In the genomic region with DNA sequence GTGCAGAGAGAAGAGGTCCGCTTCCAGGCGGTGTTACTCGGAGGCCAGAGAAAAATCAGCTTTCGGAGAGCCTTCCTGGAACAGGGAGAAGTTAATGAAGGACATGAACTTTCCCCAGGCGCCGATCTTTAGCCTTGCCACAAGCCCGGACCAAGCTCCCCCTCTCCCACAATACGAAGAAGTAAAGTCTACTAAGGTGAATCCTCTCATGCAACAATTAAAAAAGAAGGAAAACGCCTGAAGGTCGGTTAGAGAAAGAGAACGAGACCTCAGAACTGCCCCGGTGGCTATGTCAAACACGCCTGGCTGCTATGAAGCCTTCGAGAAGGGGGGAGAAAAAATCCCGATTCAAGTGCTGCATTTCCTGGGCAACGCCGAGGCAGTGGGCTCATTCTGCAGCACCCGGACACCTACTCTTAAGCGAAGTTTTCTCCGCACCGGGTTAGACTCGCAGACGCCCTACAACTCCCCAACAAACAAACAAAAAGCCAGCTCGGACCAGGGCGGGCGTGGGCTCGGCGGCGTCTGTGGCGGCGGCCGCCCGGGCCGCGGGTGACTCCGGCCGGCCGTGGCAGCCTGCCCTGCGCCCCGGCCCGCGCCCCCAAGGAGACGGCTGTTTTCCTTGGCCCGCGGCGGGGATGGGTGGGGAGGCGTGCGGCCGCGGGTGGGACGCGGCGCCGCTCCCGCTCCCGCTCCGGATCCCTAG, we compare ENCODE assay signal across 7 mouse cellular contexts. TPM values are rescaled to one million over a fixed set of nuclear protein-coding genes. Genes with fewer than 3 reads are reported as not detected.
DNase-seq lines count a peak whose midpoint lies in the region; ATAC-seq and TF ChIP-seq lines count a peak whose summit lies in the region.

No protein-coding gene starts in this region.

- intact Hi-C loops in heart, postnatal 10 days (cut with DNase I): loop anchor here (1.0 to 5.0 kb wide), 4 partner anchors 69 to 235 kb away; no protein-coding TSS in a partner anchor

- H3K79me3 ChIP-seq in C2C12 (ENCODE audit: low read depth): peaks cover 51% of the 10 kb centered on the region

- peaks cover 16% of the 10 kb centered on the region for H3K4me1 ChIP-seq in embryonic facial prominence, embryonic 14.5 days (ENCODE audit: control insufficient read depth, insufficient read depth, low read length)
- H3K4me1 ChIP-seq in limb, embryonic 10.5 days: peaks cover 33% of the 10 kb centered on the region
- peaks cover 25% of the 10 kb centered on the region for H3K4me1 ChIP-seq in midbrain, embryonic 15.5 days
- peaks cover 24% of the 10 kb centered on the region for H3K4me1 ChIP-seq in stomach, embryonic 16.5 days (ENCODE audit: control insufficient read depth, insufficient read depth, low read length)

- peak overlapping the region; percentile 69 for H3K4me3 ChIP-seq in C2C12 (ENCODE audit: insufficient read depth, poor library complexity, severe bottlenecking)
- peak overlapping the region; percentile 87 for H3K4me3 ChIP-seq in embryonic facial prominence, embryonic 14.5 days (ENCODE audit: low read depth, low read length)
- peak overlapping the region; percentile 83 for H3K4me3 ChIP-seq in limb, embryonic 10.5 days
- H3K4me3 ChIP-seq in midbrain, embryonic 15.5 days: peak overlapping the region; percentile 98
- H3K4me3 ChIP-seq in stomach, embryonic 16.5 days (replicated peaks; ENCODE audit: low read length): peak overlapping the region; percentile 92

- H3K79me2 ChIP-seq in C2C12 (ENCODE audit: control insufficient read depth, insufficient read depth): peaks cover 57% of the 10 kb centered on the region

- ATAC-seq in embryonic facial prominence, embryonic 14.5 days (ENCODE audit: low read depth): peak; percentile 1; the same call in 1 of the 2 replicates
- ATAC-seq in midbrain, embryonic 15.5 days (replicated peaks): no peak
- ATAC-seq in stomach, embryonic 16.5 days (ENCODE audit: insufficient read depth, low FRiP score): 0 out of 2 replicates have a peak, but pooled peaks have one; percentile 0

- H3K27ac ChIP-seq in embryonic facial prominence, embryonic 14.5 days (replicated peaks; ENCODE audit: low read depth, low read length): peak overlapping the region; percentile 99
- H3K27ac ChIP-seq in limb, embryonic 10.5 days: peak overlapping the region; percentile 99
- peak overlapping the region; percentile 99 for H3K27ac ChIP-seq in midbrain, embryonic 15.5 days
- peak overlapping the region; percentile 99 for H3K27ac ChIP-seq in stomach, embryonic 16.5 days (ENCODE audit: low read length)

- 0% methylated on average over 25 of the region's 57 CpGs for WGBS in embryonic facial prominence, embryonic 14.5 days
- under 1% methylated on average over 51 of the region's 57 CpGs for WGBS in limb, embryonic 10.5 days
- under 1% methylated on average over 55 of the region's 57 CpGs for WGBS in midbrain, embryonic 15.5 days
- under 1% methylated on average over 52 of the region's 57 CpGs for WGBS in stomach, embryonic 16.5 days

- H3K36me3 ChIP-seq in C2C12 (ENCODE audit: control insufficient read depth, insufficient read depth): peaks cover 11% of the 10 kb centered on the region
- no peaks in the 10 kb centered on the region for H3K36me3 ChIP-seq in embryonic facial prominence, embryonic 14.5 days (ENCODE audit: control insufficient read depth, insufficient read depth, low read length)
- H3K36me3 ChIP-seq in limb, embryonic 10.5 days: no peaks in the 10 kb centered on the region
- no peaks in the 10 kb centered on the region for H3K36me3 ChIP-seq in midbrain, embryonic 15.5 days (replicated peaks)
- H3K36me3 ChIP-seq in stomach, embryonic 16.5 days (ENCODE audit: control insufficient read depth, insufficient read depth, low read length): no peaks in the 10 kb centered on the region

- peak overlapping the region; percentile 87 for H3K4me2 ChIP-seq in embryonic facial prominence, embryonic 14.5 days (ENCODE audit: low read depth, low read length)
- H3K4me2 ChIP-seq in midbrain, embryonic 15.5 days: peak overlapping the region; percentile 82
- H3K4me2 ChIP-seq in stomach, embryonic 16.5 days (ENCODE audit: low read depth, low read length): peak overlapping the region; percentile 93

- peak overlapping the region; percentile 98 for H3K9ac ChIP-seq in embryonic facial prominence, embryonic 14.5 days (ENCODE audit: low read depth, low read length)
- peak overlapping the region; percentile 100 for H3K9ac ChIP-seq in midbrain, embryonic 15.5 days
- H3K9ac ChIP-seq in stomach, embryonic 16.5 days (ENCODE audit: low read length): peak overlapping the region; percentile 93

- no peaks in the 10 kb centered on the region for H3K27me3 ChIP-seq in C2C12 (ENCODE audit: control insufficient read depth, insufficient read depth, insufficient read length)
- no peaks in the 10 kb centered on the region for H3K27me3 ChIP-seq in embryonic facial prominence, embryonic 14.5 days (replicated peaks; ENCODE audit: control insufficient read depth, insufficient read depth, low read length)
- no peaks in the 10 kb centered on the region for H3K27me3 ChIP-seq in limb, embryonic 10.5 days (ENCODE audit: low read depth, poor library complexity, severe bottlenecking)
- H3K27me3 ChIP-seq in midbrain, embryonic 15.5 days (replicated peaks): no peaks in the 10 kb centered on the region
- H3K27me3 ChIP-seq in stomach, embryonic 16.5 days (ENCODE audit: control insufficient read depth, insufficient read depth, low read length): no peaks in the 10 kb centered on the region

- TF ChIP-seq CTCF in C2C12 (IDR thresholded peaks at IDR 0.05; ENCODE audit: control insufficient read depth, insufficient read depth, insufficient read length): no peak

- no peaks in the 10 kb centered on the region for H3K9me3 ChIP-seq in embryonic facial prominence, embryonic 14.5 days (ENCODE audit: control insufficient read depth, low read length)
- H3K9me3 ChIP-seq in limb, embryonic 10.5 days (replicated peaks): no peaks in the 10 kb centered on the region
- no peaks in the 10 kb centered on the region for H3K9me3 ChIP-seq in midbrain, embryonic 15.5 days
- no peaks in the 10 kb centered on the region for H3K9me3 ChIP-seq in stomach, embryonic 16.5 days (replicated peaks; ENCODE audit: control insufficient read depth, low read length)

- peak; percentile 52 for DNase-seq in Muller cell, postnatal 12 days (ENCODE audit: inconsistent ontology term)
- peak; percentile 56 for DNase-seq in embryonic facial prominence, embryonic 14.5 days (ENCODE audit: low spot score)
- DNase-seq in heart, postnatal 10 days: peak; percentile 57 to 66
- DNase-seq in limb, embryonic 10.5 days (ENCODE audit: low spot score): no peak

- H3ac ChIP-seq in C2C12 (ENCODE audit: control insufficient read depth, insufficient read length, low read depth): peak overlapping the region; percentile 96

TF ChIP-seq in C2C12, 6 proteins besides CTCF, POLR2A, EP300 and RAD21:
- TF ChIP-seq MYOD1 (IDR thresholded peaks at IDR 0.05; ENCODE audit: control insufficient read depth, insufficient read length, low read depth): no peak
- TF ChIP-seq USF1 (IDR thresholded peaks at IDR 0.05; ENCODE audit: low read depth): no peak
- TF ChIP-seq FOSL1 (IDR thresholded peaks at IDR 0.05; ENCODE audit: insufficient read depth, low read length, poor library complexity, severe bottlenecking): no peak
- TF ChIP-seq CEBPB (IDR thresholded peaks at IDR 0.05; ENCODE audit: low read depth): no peak

RNA-seq across cellular contexts. Expression of a gene that starts 0.9 kb away (rescaled TPM):
- 15.9 TPM for polyA plus RNA-seq in C2C12 (2012; fragmentation: generic; extraction: Trizol)
- 19.1 and 20.3 TPM in 2 replicates for polyA plus RNA-seq in embryonic facial prominence, embryonic 14.5 days (2014; fragmentation: Nextera tagmentation; extraction: Ambion mirVana)
- 100 to 1,000 TPM; 105 to 112 TPM for total RNA-seq in heart, postnatal 10 days (2021)
- 12.9 and 13.6 TPM in 2 replicates for polyA plus RNA-seq in limb, embryonic 10.5 days (2016; fragmentation: Nextera tagmentation; extraction: Ambion mirVana)
- 46.6 and 48.5 TPM in 2 replicates for polyA plus RNA-seq in midbrain, embryonic 15.5 days (2015; fragmentation: Nextera tagmentation; extraction: Ambion mirVana)
- polyA plus RNA-seq in stomach, embryonic 16.5 days (2015; fragmentation: Nextera tagmentation; extraction: Ambion mirVana): 9.3 and 9.5 TPM in 2 replicates
